Mouse (Mus musculus) left cerebral cortex, adult 8-10 months (tissue): ENCODE results near the gene Brd4. TPM values are rescaled to one million over a fixed set of nuclear protein-coding genes. Genes with fewer than 3 reads are reported as not detected.
"Not testable (repeated sequence)": the region's sequence is repeated elsewhere in the genome, so short reads cannot be mapped to it uniquely, and the experiment has no call there.

Experiments used
- DNase-seq, 2 experiments: peaks; one replicate each; pipeline ENCODE4 v3.0.0; 2022; ENCODE audit warnings: low spot score in 2 of 2
- total RNA-seq, 4 experiments: library from RNA; stranded (reverse); gene quantifications; 2 replicates each; pipeline ENCODE4 v1.2.4; 2022

Brd4 gene
- total RNA-seq, 4 experiments from 2014 or later = 97.6 to 116 (median 102) TPM

GRCm38 (mm10) chr17:32235534-32236191 lies 48.9 kb downstream of the Brd4 start:
- peak in 1 of 2 experiments; percentile 53 for DNase-seq

GRCm38 (mm10) chr17:32233174-32233573 lies 51.3 kb downstream of the Brd4 start:
- no peak for DNase-seq

GRCm38 (mm10) chr17:32229256-32229655 lies 55.3 kb downstream of the Brd4 start:
- DNase-seq = no peak

- DNase-seq = no peak
Observed at GRCm38 (mm10) chr17:32220873-32221272, 63.6 kb downstream of the Brd4 start.

- DNase-seq = not testable (repeated sequence)
Observed at GRCm38 (mm10) chr17:32215587-32215986, 68.9 kb downstream of the Brd4 start.

GRCm38 (mm10) chr17:32211554-32211953 lies 73.0 kb downstream of the Brd4 start:
- not testable (repeated sequence) for DNase-seq

GRCm38 (mm10) chr17:32209752-32210151 lies 74.8 kb downstream of the Brd4 start:
- no peak for DNase-seq

GRCm38 (mm10) chr17:32209144-32209543 lies 75.4 kb downstream of the Brd4 start:
- DNase-seq = no peak

- DNase-seq = no peak
Observed at GRCm38 (mm10) chr17:32207586-32208245, 76.8 kb downstream of the Brd4 start.

GRCm38 (mm10) chr17:32205345-32205744 lies 79.2 kb downstream of the Brd4 start:
- DNase-seq = no peak

- no peak for DNase-seq
Observed at GRCm38 (mm10) chr17:32202972-32203371, 81.5 kb downstream of the Brd4 start.

GRCm38 (mm10) chr17:32201086-32201485 lies 83.4 kb downstream of the Brd4 start:
- no peak for DNase-seq

- DNase-seq = no peak
Observed at GRCm38 (mm10) chr17:32199796-32200195, 84.7 kb downstream of the Brd4 start.

GRCm38 (mm10) chr17:32197156-32197555 lies 87.4 kb downstream of the Brd4 start:
- no peak for DNase-seq

GRCm38 (mm10) chr17:32195725-32196124 lies 88.8 kb downstream of the Brd4 start:
- DNase-seq = no peak

GRCm38 (mm10) chr17:32193010-32193409 lies 91.5 kb downstream of the Brd4 start:
- no peak for DNase-seq

GRCm38 (mm10) chr17:32189850-32190249 lies 94.7 kb downstream of the Brd4 start:
- DNase-seq = no peak

GRCm38 (mm10) chr17:32188863-32189636 lies 95.5 kb downstream of the Brd4 start, which contains the start of gene Ephx3:
TSS of gene Ephx3 (minus strand) at chr17:32189549.
- DNase-seq = no peak

GRCm38 (mm10) chr17:32183017-32183416 lies 101.5 kb downstream of the Brd4 start:
- no peak for DNase-seq

GRCm38 (mm10) chr17:32179621-32180491 lies 104.7 kb downstream of the Brd4 start:
- no peak for DNase-seq

GRCm38 (mm10) chr17:32176919-32177318 lies 107.6 kb downstream of the Brd4 start:
- DNase-seq = no peak
